Mouse (Mus musculus) gastrocnemius, adult 8-10 months (tissue): ENCODE measurements around the gene Cep85l. TPM values are rescaled to one million over a fixed set of nuclear protein-coding genes. Genes with fewer than 3 reads are reported as not detected.

Source experiments
- DNase-seq, 2 experiments: peaks; one replicate each; pipeline ENCODE4 v3.0.0; 2022; ENCODE audit warnings: low spot score in 2 of 2
- total RNA-seq, 4 experiments: library from RNA; stranded (reverse); gene quantifications; 2 replicates each; pipeline ENCODE4 v1.2.4; 2022

The Cep85l gene
- total RNA-seq, 4 experiments from 2014 or later = 28.5 to 98.7 (median 37.1) TPM

GRCm38 (mm10) chr10:53342166-53342728, 37.5 kb downstream of the Cep85l start:
- DNase-seq = no peak

- no peak for DNase-seq
Measured at GRCm38 (mm10) chr10:53341288-53341965, 38.3 kb downstream of the Cep85l start.

GRCm38 (mm10) chr10:53339045-53339444, 40.7 kb downstream of the Cep85l start:
- DNase-seq = no peak

GRCm38 (mm10) chr10:53337162-53337923, 42.4 kb downstream of the Cep85l start, which contains the start of gene Pln:
Gene Pln, plus strand, starts transcription at chr10:53337667.
- no peak for DNase-seq

DNA sequence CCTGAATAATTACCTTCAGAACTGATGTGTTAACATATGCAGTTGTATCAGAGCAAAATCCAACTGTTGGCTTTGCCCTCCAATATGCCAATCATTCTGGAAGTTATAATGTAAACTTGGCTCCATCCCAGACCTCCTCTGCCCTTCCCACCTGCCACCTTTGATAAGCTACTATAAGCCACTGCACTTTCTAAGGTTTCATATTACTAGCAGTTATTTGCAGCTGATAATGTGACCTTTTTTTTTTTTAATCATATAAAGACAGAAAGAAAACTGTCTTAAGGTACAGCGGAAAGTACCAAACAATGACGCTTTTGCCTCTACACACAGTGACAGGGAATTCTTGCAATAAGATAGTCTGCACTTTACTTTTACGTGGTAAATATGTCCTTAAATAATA, 43.8 kb downstream of the Cep85l start:
- no peak for DNase-seq

GRCm38 (mm10) chr10:53335266-53335665, 44.5 kb downstream of the Cep85l start:
- no peak for DNase-seq

GRCm38 (mm10) chr10:53332752-53333151, 47.0 kb downstream of the Cep85l start:
- no peak for DNase-seq

GRCm38 (mm10) chr10:53329257-53329656, 50.5 kb downstream of the Cep85l start:
- no peak for DNase-seq

DNA sequence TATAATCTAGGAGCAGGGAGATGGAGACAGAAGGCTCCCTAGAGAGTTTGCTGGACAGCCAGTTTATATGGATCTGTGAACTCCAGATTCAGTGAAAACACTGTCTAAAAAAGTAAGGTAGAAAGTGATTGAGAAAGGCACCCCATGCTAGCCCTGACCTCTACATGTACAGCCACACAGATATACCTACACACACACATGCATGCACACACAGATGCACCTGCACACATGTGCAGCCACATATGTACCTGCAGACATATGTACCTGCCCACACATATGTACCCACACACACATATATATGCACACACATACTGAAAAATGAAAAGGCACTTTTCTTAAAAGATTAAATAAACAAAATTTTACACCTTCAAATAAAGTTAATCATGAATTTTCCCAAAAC, 53.4 kb downstream of the Cep85l start:
- DNase-seq = no peak

- no peak for DNase-seq
Measured at GRCm38 (mm10) chr10:53324663-53325062, 55.1 kb downstream of the Cep85l start.

DNA sequence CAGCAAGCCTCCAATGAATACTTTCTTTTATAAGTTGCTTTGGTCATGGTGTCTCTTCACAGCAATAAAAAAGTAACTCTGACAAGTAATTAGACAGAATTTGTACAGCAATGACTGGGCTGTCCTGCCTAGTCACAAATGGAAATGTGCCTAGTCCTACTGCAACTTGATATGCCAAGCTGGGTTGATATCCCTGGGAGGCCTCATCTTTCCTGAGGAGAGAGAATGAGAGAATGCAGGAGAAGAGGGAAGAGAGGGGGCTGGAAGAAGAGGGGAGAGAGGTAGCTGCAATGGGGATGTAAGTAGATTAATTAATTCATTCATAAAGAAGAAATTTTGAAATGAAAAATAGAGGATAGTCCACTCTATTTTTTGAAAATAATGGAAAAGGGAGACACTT, 56.4 kb downstream of the Cep85l start:
- DNase-seq = no peak

DNA sequence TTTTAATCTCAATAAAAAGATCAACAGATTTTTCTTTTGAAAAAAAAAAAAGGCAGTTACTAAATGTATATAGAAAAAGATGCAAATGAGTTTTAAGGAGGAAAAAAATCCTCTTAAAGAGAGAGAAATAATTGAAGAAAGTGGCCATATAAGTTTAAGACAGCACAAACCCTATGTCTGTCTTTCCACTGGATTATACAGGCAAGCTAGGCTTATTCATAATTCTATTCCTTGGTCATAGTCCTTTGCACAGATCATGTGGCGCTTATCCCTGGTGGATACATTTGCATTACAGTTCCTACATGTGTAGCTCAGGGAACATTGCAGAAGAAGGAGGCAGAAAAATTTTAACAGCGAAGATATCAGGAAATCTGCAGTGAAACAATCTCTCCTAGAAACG, 73.1 kb downstream of the Cep85l start:
- DNase-seq = no peak

DNA sequence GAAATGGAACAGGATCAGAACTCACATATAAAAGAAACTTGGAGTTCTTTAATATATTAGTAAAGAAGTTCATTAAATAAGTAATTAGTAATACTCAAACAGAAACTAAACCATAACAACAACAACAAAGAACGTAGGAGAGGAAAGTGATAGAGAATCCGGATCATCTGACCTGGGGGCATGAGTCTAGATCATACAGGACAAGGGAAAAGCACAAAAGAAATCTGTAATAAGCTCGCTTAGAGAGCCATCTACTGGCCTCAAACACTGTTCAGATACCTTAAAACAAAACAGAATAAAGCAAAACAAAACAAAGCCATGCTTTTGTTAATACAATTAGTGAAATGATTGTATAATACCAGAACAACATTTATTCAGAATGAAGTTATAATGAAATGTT, 73.9 kb downstream of the Cep85l start:
- DNase-seq = no peak

DNA sequence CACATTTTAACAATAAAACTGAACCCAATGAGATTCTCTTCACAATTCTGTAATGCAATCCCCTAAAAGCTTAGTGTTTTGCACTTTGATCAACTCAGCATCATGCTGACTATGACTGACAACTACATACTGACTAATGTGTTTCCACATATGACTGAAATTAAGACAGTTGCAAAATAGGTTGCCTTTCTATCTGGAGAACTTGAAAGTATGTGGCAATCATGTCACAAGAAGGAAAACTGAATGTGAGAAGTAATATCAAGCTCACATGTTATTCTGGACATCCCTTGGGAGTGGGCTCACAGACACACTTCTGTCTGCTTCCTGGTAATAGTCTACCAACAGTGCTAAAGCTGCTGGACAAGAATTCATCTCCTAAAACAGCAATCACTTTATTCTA, 94.6 kb downstream of the Cep85l start:
- no peak for DNase-seq

GRCm38 (mm10) chr10:53272228-53272627, 107.5 kb downstream of the Cep85l start:
- no peak for DNase-seq

DNA sequence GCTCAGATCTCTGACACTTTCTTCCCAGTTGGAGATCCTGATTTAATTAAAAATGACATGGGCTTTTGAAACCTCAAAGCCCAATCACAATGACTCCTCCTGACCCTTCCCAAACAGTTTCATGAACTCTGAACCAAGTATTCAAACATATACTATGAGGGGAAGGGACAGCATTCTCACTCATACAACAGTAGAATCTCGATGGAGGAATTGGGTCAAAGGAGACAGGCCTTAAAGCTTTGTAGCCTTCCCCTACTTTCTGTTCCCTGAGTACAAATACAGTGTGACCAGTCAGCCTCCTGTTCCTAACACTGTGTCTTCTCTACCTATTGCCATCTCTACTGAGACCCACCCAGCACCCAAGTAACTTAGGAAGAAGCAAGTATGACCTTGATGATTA, 117.7 kb downstream of the Cep85l start:
- DNase-seq = no peak

DNA sequence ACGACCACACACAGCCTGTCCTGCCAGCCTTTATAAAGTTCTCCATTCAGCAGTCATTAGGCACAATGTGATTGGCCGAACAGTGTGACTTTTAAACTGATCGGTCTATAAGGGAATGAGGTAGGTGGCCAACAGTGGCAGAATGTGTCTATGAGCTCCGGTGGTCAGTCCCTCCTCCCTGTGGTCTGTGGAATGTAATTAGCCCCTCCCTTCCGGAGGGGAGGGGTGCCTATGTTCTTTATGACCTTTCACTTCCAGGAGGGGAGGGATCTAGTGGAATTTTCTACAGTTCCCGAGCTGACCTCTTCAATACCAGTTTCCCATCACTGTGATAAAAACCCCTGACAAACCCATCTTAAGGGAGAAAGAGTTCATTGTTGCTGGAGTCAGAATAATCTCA, 144.4 kb downstream of the Cep85l start:
- DNase-seq = no peak

DNA sequence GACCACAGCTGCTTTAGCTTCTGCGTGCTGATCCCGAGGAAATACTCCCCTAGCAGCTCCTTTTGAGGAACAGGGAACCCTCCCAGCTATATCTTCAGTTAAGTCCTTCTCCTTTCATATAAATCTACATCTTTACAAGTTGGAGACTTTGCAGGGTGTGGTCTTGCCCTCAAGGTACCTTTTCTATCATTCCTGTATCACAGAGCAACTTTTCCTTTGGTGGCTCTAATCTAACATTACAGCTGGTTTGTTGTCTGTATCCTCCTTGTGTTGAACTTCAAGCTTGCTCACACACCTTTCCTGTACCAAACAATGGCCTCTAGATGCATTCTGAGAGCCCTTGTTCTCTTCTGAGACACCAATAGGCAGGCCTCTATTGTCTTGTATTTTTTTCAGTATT, 145.1 kb downstream of the Cep85l start:
- DNase-seq = no peak

DNA sequence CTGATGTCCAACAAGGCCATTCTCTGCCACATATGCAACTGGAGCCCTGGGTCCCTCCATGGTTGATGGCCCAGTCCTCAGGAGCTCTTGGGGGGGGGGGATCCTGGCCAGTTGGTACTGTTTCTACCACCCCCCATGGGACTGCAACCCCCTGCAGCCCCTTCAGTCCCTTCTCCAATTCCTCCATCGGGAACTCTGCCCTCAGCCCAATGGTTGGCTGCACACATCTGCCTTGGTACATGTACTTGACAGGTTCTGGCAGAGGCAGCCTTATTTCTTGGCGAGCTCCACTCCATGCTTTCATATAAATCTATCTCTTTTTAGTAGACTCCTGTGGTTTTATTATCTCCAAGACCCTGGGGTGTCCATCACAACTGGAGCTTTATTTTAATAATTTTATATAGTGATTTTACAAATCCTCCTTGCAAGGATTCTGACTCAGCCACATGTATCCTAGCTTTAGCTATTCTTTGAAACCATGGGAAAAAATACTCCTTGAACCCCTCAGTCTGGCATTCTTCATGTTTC, 145.6 kb downstream of the Cep85l start:
- no peak for DNase-seq

DNA sequence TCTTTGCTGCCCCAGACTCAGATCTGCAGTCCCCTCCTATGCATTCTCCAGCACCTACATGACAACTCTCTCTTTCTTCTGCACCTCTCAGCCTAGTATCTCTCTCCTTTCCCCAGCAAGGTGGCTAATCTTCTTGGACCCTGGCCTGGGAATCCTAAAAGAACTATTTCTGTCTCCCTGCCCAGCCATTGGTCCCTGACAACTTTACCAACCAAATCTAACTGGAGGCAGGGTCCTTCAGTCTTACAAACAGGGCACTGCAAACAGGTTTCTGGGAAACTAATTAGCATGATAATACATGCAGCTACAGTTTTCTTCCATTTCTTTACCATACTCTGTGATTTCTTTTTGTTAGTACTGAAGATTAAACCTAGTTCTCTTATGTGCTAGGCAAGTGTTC, 148.9 kb downstream of the Cep85l start:
- no peak for DNase-seq

DNA sequence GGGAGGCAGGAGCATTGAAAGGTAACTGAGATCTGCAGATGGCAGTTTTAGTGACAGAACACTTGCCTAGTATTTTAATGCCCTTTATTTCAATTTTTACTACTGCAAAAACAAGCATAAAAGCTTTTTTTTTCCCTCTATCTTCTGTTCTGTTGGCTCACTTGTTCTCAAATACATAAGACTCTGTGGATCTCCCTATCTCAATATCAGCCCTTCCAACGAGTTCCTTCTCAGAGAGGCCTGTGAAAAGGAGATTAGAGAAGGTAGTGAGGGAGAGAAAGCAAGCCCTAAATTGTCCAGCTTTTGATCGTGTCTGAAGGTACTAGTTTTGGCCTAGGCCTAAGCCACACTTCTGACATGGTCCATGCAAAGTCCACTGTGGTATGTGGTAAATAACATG, 150.6 kb downstream of the Cep85l start:
- DNase-seq = no peak
